23 mouse cellular contexts compared by ENCODE assay signal in the genomic region with DNA sequence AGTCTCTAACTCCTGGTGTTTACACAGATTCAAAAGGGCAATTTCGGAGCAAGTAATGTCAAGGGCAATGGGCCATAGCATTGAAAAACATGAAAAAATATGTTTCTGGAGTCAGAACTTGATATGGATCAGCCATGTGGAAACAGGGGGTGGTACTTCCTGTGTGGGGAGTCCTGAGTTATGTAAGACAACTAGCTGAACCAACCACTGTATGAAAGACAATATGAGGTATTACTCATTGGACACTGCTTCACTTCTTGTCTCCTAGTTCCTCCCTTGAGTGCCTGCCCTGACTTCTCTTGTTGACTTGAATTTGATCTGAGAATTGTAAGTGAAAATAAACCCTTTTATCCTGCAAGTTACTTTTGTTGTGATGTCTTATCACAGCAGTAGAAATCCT.
"Had no signal": no experiment of that assay in that cellular context is flagged by ENCODE, and none has a peak within 500 bp of the region (broad histone marks: within the 10 kb centered on the region; RNA-seq: fewer than 3 reads in every experiment).

No protein-coding gene starts in this region.

- H3K27ac ChIP-seq: limb, embryonic 12.5 days; limb, embryonic 15.5 days; liver, embryonic 14.5 days; macrophage; midbrain, embryonic 12.5 days; midbrain, embryonic 15.5 days; neural tube, embryonic 12.5 days; neural tube, embryonic 15.5 days had no signal

- H3K4me1 ChIP-seq: limb, embryonic 12.5 days; limb, embryonic 15.5 days; midbrain, embryonic 12.5 days; midbrain, embryonic 15.5 days; neural tube, embryonic 12.5 days; neural tube, embryonic 15.5 days had no signal

- DNase-seq: kidney, adult 11 months; kidney, adult 8-10 months; kidney, postnatal 14 days; kidney, postnatal 4 days; layer of hippocampus, adult 9-11 months; left cerebral cortex, postnatal 4 days; liver, postnatal 0 days; lung, embryonic 14.5 days; right cerebral cortex, adult 18-20 months; right cerebral cortex, postnatal 25 days; spleen, adult 18-20 months; thymus, adult 18-20 months; thymus, postnatal 4 days had no signal

- H3K27me3 ChIP-seq: limb, embryonic 12.5 days; limb, embryonic 15.5 days; midbrain, embryonic 12.5 days; midbrain, embryonic 15.5 days; neural tube, embryonic 12.5 days; neural tube, embryonic 15.5 days had no signal

- ATAC-seq: liver, postnatal 0 days; lung, postnatal 0 days; midbrain, embryonic 15.5 days had no signal

- H3K9ac ChIP-seq: limb, embryonic 12.5 days; limb, embryonic 15.5 days; liver, embryonic 14.5 days; liver, postnatal 0 days; lung, embryonic 14.5 days; midbrain, embryonic 12.5 days; midbrain, embryonic 15.5 days; neural tube, embryonic 12.5 days; neural tube, embryonic 15.5 days had no signal

- H3K4me3 ChIP-seq: limb, embryonic 12.5 days; limb, embryonic 15.5 days; midbrain, embryonic 12.5 days; midbrain, embryonic 15.5 days; neural tube, embryonic 12.5 days; neural tube, embryonic 15.5 days had no signal

- H3K9me3 ChIP-seq: limb, embryonic 12.5 days; limb, embryonic 15.5 days; midbrain, embryonic 12.5 days; midbrain, embryonic 15.5 days; neural tube, embryonic 12.5 days; neural tube, embryonic 15.5 days had no signal

- H3K36me3 ChIP-seq: limb, embryonic 12.5 days; limb, embryonic 15.5 days; midbrain, embryonic 12.5 days; midbrain, embryonic 15.5 days; neural tube, embryonic 12.5 days; neural tube, embryonic 15.5 days had no signal

- H3K4me2 ChIP-seq: limb, embryonic 12.5 days; limb, embryonic 15.5 days; liver, embryonic 11.5 days; lung, embryonic 14.5 days; midbrain, embryonic 12.5 days; midbrain, embryonic 15.5 days; neural tube, embryonic 12.5 days; neural tube, embryonic 15.5 days had no signal
